Mouse (Mus musculus): ENCODE results near the gene Cryba2. TPM values are rescaled to one million over a fixed set of nuclear protein-coding genes. Genes with fewer than 3 reads are reported as not detected.

Gene Cryba2
- polyA plus RNA-seq, 1 experiment from 2014 or later, result 0.93 TPM

DNA sequence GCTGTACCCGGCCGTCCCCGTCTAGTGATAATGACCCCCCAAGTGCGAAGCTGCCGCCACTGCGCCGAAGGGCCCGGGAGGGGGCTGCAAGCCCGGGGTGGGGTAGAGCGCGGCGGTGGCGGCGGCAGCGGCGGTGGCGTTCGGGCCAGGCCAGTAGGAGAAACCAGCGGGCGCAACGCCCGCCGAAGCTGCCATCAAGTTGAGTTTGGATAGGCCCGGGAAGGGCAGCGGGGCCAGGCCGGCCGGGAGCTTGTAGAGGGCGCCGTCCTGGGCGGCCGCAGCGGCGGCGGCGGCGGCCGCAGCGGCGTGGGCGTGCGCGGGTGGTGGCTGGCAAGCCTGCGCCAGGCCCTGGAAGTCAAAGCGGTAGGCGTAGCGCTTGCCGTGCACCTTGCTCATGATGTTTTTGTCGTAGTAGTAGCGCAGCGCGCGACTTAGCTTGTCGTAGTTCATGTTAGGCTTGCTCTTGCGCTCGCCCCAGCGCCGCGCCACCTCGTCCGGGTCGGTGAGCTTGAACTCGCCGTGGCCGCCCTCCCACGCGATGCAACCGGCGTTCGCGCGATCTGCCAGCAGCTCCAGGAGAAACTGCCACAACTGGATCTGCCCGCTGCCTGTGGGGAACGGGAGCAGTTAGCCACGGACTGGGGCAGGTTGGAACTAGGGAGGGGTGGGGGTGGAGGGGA is 10.7 kb downstream of the Cryba2 start:
- Histone ChIP-seq H3K4me1 (replicated peaks; ENCODE audit: control insufficient read depth, insufficient read depth) (no peaks in the 10 kb centered on the region), H3K9ac (ENCODE audit: low read length) (no peak overlapping the region), H3K9me3 (ENCODE audit: control insufficient read depth, low read length) (no peaks in the 10 kb centered on the region), H3K27me3 (ENCODE audit: control insufficient read depth, insufficient read depth, low read length) (peaks cover 17% of the 10 kb centered on the region), H3K36me3 (ENCODE audit: control insufficient read depth, insufficient read depth, low read length) (no peaks in the 10 kb centered on the region), H3K27ac (replicated peaks) (no peak overlapping the region), H3K4me3 (ENCODE audit: low read depth, low read length) (peak overlapping the region; percentile 35), H3K4me2 (replicated peaks; ENCODE audit: low read depth) (peak overlapping the region; percentile 55)
- DNase-seq (ENCODE audit: low spot score) (peak; percentile 52), ATAC-seq (ENCODE audit: low FRiP score, low TSS enrichment) (no peak)
- WGBS, result under 1% methylated on average over 69 of the region's 74 CpGs
- TF ChIP-seq EP300 (optimal IDR thresholded peaks at IDR 0.05) (no peak), CTCF (IDR thresholded peaks at IDR 0.05; ENCODE audit: low read depth) (no peak)

DNA sequence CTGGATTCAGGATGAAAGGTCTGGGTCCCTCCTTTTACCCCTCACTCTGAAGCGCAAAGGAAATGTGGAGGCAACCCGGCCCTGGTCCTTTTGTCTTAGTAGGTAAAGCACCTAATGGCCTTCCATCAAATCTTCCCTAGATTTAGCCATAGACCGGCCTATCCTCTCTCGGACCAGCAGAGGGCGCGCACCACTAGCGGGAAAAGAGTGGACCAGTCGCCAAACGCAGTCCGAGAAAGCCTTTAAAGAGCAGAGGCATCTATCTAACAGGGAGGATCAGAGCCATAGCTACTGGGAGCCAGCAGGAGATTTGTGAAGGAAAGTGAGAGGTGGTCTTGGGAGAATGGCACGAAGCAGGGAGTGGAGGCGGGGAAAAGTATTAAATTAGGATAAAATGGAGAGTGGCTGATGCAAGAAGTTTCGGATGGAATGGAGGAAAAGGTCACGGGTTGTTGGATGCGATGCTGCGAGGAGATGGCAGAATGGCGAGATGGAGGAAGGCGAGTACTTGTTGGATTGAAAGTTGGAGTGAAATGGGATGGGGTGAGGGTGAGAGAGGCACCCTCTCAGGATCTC is 12.1 kb downstream of the Cryba2 start:
- H3K4me1 ChIP-seq (replicated peaks; ENCODE audit: control insufficient read depth, insufficient read depth), result no peaks in the 10 kb centered on the region
- peak overlapping the region; percentile 25; the same call in 1 of the 2 replicates for H3K4me2 ChIP-seq (replicated peaks; ENCODE audit: low read depth)

GRCm38 (mm10) chr1:74877199-74877598 is 15.7 kb downstream of the Cryba2 start:
- TF ChIP-seq EP300 (optimal IDR thresholded peaks at IDR 0.05) (no peak), CTCF (IDR thresholded peaks at IDR 0.05; ENCODE audit: low read depth) (no peak)
- ATAC-seq (ENCODE audit: low FRiP score, low TSS enrichment) (no peak), DNase-seq (ENCODE audit: low spot score) (no peak)
- H3K4me3 ChIP-seq (ENCODE audit: low read depth, low read length), result no peak overlapping the region
- no peaks in the 10 kb centered on the region for H3K9me3 ChIP-seq (ENCODE audit: control insufficient read depth, low read length)
- no peaks in the 10 kb centered on the region for H3K36me3 ChIP-seq (ENCODE audit: control insufficient read depth, insufficient read depth, low read length)
- no peaks in the 10 kb centered on the region for H3K4me1 ChIP-seq (replicated peaks; ENCODE audit: control insufficient read depth, insufficient read depth)
- H3K4me2 ChIP-seq (replicated peaks; ENCODE audit: low read depth), result no peak overlapping the region
- H3K9ac ChIP-seq (ENCODE audit: low read length), result no peak overlapping the region
- WGBS, result 49% methylated on average over 3 of the region's 3 CpGs
- no peak overlapping the region for H3K27ac ChIP-seq (replicated peaks)
- H3K27me3 ChIP-seq (ENCODE audit: control insufficient read depth, insufficient read depth, low read length), result peaks cover 12% of the 10 kb centered on the region

More for the DNA sequence above, 12.1 kb downstream of the Cryba2 start:
- no peak overlapping the region; the same call in 1 of the 2 replicates for H3K4me3 ChIP-seq (ENCODE audit: low read depth, low read length)
- TF ChIP-seq CTCF (IDR thresholded peaks at IDR 0.05; ENCODE audit: low read depth) (peak; percentile 92), EP300 (optimal IDR thresholded peaks at IDR 0.05) (no peak)
- no peak overlapping the region for H3K27ac ChIP-seq (replicated peaks)
- H3K36me3 ChIP-seq (ENCODE audit: control insufficient read depth, insufficient read depth, low read length), result no peaks in the 10 kb centered on the region
- WGBS, result 3% methylated on average over 18 of the region's 18 CpGs
- DNase-seq (ENCODE audit: low spot score) (peak; percentile 66), ATAC-seq (ENCODE audit: low FRiP score, low TSS enrichment) (no peak)
- H3K9me3 ChIP-seq (ENCODE audit: control insufficient read depth, low read length), result no peaks in the 10 kb centered on the region
- H3K9ac ChIP-seq (ENCODE audit: low read length), result no peak overlapping the region
- H3K27me3 ChIP-seq (ENCODE audit: control insufficient read depth, insufficient read depth, low read length), result peaks cover 17% of the 10 kb centered on the region

- Histone ChIP-seq H3K9ac (ENCODE audit: low read length) (no peak overlapping the region), H3K4me2 (replicated peaks; ENCODE audit: low read depth) (no peak overlapping the region), H3K9me3 (ENCODE audit: control insufficient read depth, low read length) (no peaks in the 10 kb centered on the region), H3K4me3 (ENCODE audit: low read depth, low read length) (no peak overlapping the region), H3K27me3 (ENCODE audit: control insufficient read depth, insufficient read depth, low read length) (no peaks in the 10 kb centered on the region; the same call in 1 of the 2 replicates), H3K4me1 (replicated peaks; ENCODE audit: control insufficient read depth, insufficient read depth) (no peaks in the 10 kb centered on the region), H3K36me3 (ENCODE audit: control insufficient read depth, insufficient read depth, low read length) (no peaks in the 10 kb centered on the region), H3K27ac (replicated peaks) (no peak overlapping the region)
- DNase-seq (ENCODE audit: low spot score) (no peak), ATAC-seq (ENCODE audit: low FRiP score, low TSS enrichment) (no peak)
- no peak for TF ChIP-seq EP300 (optimal IDR thresholded peaks at IDR 0.05)
- TF ChIP-seq CTCF (IDR thresholded peaks at IDR 0.05; ENCODE audit: low read depth), result no peak
- WGBS, result 67% methylated on average over 2 of the region's 2 CpGs
Observed at GRCm38 (mm10) chr1:74872218-74872617, 20.7 kb downstream of the Cryba2 start.

- no peak for ATAC-seq (ENCODE audit: low FRiP score, low TSS enrichment)
- no peak for DNase-seq (ENCODE audit: low spot score)
- Histone ChIP-seq H3K27me3 (ENCODE audit: control insufficient read depth, insufficient read depth, low read length) (peaks cover 13% of the 10 kb centered on the region; the same call in 1 of the 2 replicates), H3K4me2 (replicated peaks; ENCODE audit: low read depth) (no peak overlapping the region), H3K36me3 (ENCODE audit: control insufficient read depth, insufficient read depth, low read length) (no peaks in the 10 kb centered on the region), H3K27ac (replicated peaks) (no peak overlapping the region), H3K4me1 (replicated peaks; ENCODE audit: control insufficient read depth, insufficient read depth) (no peaks in the 10 kb centered on the region), H3K4me3 (ENCODE audit: low read depth, low read length) (no peak overlapping the region), H3K9ac (ENCODE audit: low read length) (no peak overlapping the region), H3K9me3 (ENCODE audit: control insufficient read depth, low read length) (no peaks in the 10 kb centered on the region)
- no peak for TF ChIP-seq EP300 (optimal IDR thresholded peaks at IDR 0.05)
- TF ChIP-seq CTCF (IDR thresholded peaks at IDR 0.05; ENCODE audit: low read depth), result peak; percentile 28; the same call in 1 of the 2 replicates
Observed at GRCm38 (mm10) chr1:74861783-74862182, 31.2 kb downstream of the Cryba2 start.

All from stomach, postnatal 0 days (tissue).